20 mouse cellular contexts compared by ENCODE assay signal in the genomic region with DNA sequence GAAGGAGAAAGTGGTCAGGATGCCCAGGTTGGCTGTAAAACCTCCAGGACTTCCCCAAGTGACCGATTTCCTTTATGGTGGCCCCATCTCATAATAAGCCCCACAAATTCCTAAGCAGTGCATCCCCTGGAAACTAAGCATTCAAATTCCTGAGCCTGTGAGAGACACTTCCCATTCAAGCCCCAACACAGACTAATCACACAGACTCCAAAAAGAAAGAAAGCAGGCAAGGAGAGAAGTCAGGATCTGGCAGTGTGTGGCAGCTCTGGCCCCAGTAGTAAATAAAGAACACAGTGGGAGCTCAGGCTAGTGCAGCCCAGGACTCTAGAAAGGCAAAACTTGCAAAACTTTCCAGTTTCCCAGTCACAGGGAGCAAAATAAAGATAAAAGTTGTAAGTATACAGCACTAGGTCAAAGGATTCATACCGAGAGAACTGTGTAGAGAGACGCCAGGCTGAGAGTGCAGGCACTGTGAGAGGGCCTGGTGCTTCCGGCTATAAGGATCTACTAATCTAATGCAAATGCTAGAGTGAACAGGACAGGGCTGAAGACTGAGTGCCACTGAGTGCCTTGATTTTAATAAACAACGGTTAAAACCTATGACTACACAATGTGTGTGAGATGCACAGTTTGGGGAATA. TPM values are rescaled to one million over a fixed set of nuclear protein-coding genes. Genes with fewer than 3 reads are reported as not detected.
A peak's percentile ranks its signal among the peaks of the same experiment; 100 is the strongest.
DNase-seq lines count a peak whose midpoint lies in the region; ATAC-seq and TF ChIP-seq lines count a peak whose summit lies in the region.
"Had no signal": no experiment of that assay in that cellular context is flagged by ENCODE, and none has a peak within 500 bp of the region (broad histone marks: within the 10 kb centered on the region; RNA-seq: fewer than 3 reads in every experiment).

No protein-coding gene starts in this region.

- H3K4me3 ChIP-seq in forebrain, postnatal 0 days (ENCODE audit: low read depth, low read length): no peak overlapping the region
- H3K4me3 ChIP-seq in limb, embryonic 10.5 days: no peak overlapping the region
- no peak overlapping the region for H3K4me3 ChIP-seq in neural tube, embryonic 13.5 days
- no peak overlapping the region for H3K4me3 ChIP-seq in lung, postnatal 0 days (ENCODE audit: low read depth, low read length)
- H3K4me3 ChIP-seq: heart, embryonic 10.5 days; myocyte had no signal

- no peak overlapping the region for H3K9ac ChIP-seq in forebrain, postnatal 0 days
- no peak overlapping the region for H3K9ac ChIP-seq in neural tube, embryonic 13.5 days
- H3K9ac ChIP-seq in lung, postnatal 0 days (replicated peaks; ENCODE audit: low read depth): no peak overlapping the region
- H3K9ac ChIP-seq: lung, embryonic 14.5 days had no signal

- H3K4me2 ChIP-seq in forebrain, postnatal 0 days (ENCODE audit: low read depth): no peak overlapping the region
- H3K4me2 ChIP-seq in neural tube, embryonic 13.5 days: no peak overlapping the region
- H3K4me2 ChIP-seq in lung, postnatal 0 days (replicated peaks; ENCODE audit: low read depth, low read length): no peak overlapping the region
- H3K4me2 ChIP-seq: lung, embryonic 14.5 days had no signal

- H3K9me3 ChIP-seq in forebrain, postnatal 0 days (ENCODE audit: low read length): no peaks in the 10 kb centered on the region
- H3K9me3 ChIP-seq in limb, embryonic 10.5 days (replicated peaks): no peaks in the 10 kb centered on the region
- no peaks in the 10 kb centered on the region for H3K9me3 ChIP-seq in neural tube, embryonic 13.5 days
- no peaks in the 10 kb centered on the region for H3K9me3 ChIP-seq in lung, postnatal 0 days (ENCODE audit: low read length)
- H3K9me3 ChIP-seq: heart, embryonic 10.5 days had no signal

- H3K36me3 ChIP-seq in forebrain, postnatal 0 days (ENCODE audit: insufficient read depth): no peaks in the 10 kb centered on the region
- H3K36me3 ChIP-seq in limb, embryonic 10.5 days: no peaks in the 10 kb centered on the region
- no peaks in the 10 kb centered on the region for H3K36me3 ChIP-seq in neural tube, embryonic 13.5 days
- no peaks in the 10 kb centered on the region for H3K36me3 ChIP-seq in lung, postnatal 0 days (ENCODE audit: insufficient read depth, low read length)
- H3K36me3 ChIP-seq: heart, embryonic 10.5 days had no signal

- 25% methylated on average over 5 of the region's 5 CpGs for WGBS in forebrain, postnatal 0 days
- 82% methylated on average over 5 of the region's 5 CpGs for WGBS in limb, embryonic 10.5 days
- 41% methylated on average over 5 of the region's 5 CpGs for WGBS in neural tube, embryonic 13.5 days
- WGBS in lung, postnatal 0 days: 77% methylated on average over 5 of the region's 5 CpGs

- no peak overlapping the region for H3K27ac ChIP-seq in forebrain, postnatal 0 days (ENCODE audit: low read depth, low read length)
- H3K27ac ChIP-seq in limb, embryonic 10.5 days: 0 out of 2 replicates have a peak overlapping the region, but pooled peaks have one; percentile 30
- H3K27ac ChIP-seq in neural tube, embryonic 13.5 days (replicated peaks): peak overlapping the region; percentile 68
- H3K27ac ChIP-seq in lung, postnatal 0 days (ENCODE audit: low read length): no peak overlapping the region
- H3K27ac ChIP-seq: heart, embryonic 10.5 days had no signal

- H3K27me3 ChIP-seq in forebrain, postnatal 0 days (ENCODE audit: insufficient read depth, low read length): no peaks in the 10 kb centered on the region
- H3K27me3 ChIP-seq in limb, embryonic 10.5 days (ENCODE audit: low read depth, poor library complexity, severe bottlenecking): no peaks in the 10 kb centered on the region
- H3K27me3 ChIP-seq in neural tube, embryonic 13.5 days: no peaks in the 10 kb centered on the region
- no peaks in the 10 kb centered on the region for H3K27me3 ChIP-seq in lung, postnatal 0 days (replicated peaks; ENCODE audit: insufficient read depth, low read length)
- H3K27me3 ChIP-seq: CH12.LX had no signal

- no peak for TF ChIP-seq EP300 in lung, postnatal 0 days (IDR thresholded peaks at IDR 0.05)

- no peaks in the 10 kb centered on the region for H3K4me1 ChIP-seq in forebrain, postnatal 0 days (ENCODE audit: insufficient read depth)
- H3K4me1 ChIP-seq in limb, embryonic 10.5 days: peaks cover 12% of the 10 kb centered on the region
- no peaks in the 10 kb centered on the region; the same call in 1 of the 2 replicates for H3K4me1 ChIP-seq in neural tube, embryonic 13.5 days (replicated peaks)
- H3K4me1 ChIP-seq in lung, postnatal 0 days (ENCODE audit: insufficient read depth, low read depth, low read length): no peaks in the 10 kb centered on the region

- peak; percentile 30 for DNase-seq in embryo, embryonic 10.5 days (ENCODE audit: low spot score)
- no peak for DNase-seq in embryo, embryonic 10 days (ENCODE audit: low spot score)
- DNase-seq in forebrain, postnatal 0 days: no peak
- DNase-seq in limb, embryonic 10.5 days (ENCODE audit: low spot score): no peak
- DNase-seq in lung, postnatal 0 days (ENCODE audit: low spot score): no peak
- DNase-seq in kidney, adult 9 months: no peak
- DNase-seq: adrenal gland, postnatal 36 days; cerebellum, postnatal 25 days; gastrocnemius, postnatal 25 days; kidney, postnatal 10 days; liver; lung, embryonic 14.5 days; retina, postnatal 1 day had no signal

- TF ChIP-seq CTCF in forebrain, postnatal 0 days (IDR thresholded peaks at IDR 0.05; ENCODE audit: low read depth): no peak
- no peak for TF ChIP-seq CTCF in lung, postnatal 0 days (IDR thresholded peaks at IDR 0.05)

- ATAC-seq in forebrain, postnatal 0 days: peak; percentile 40; the same call in 1 of the 2 replicates
- ATAC-seq in neural tube, embryonic 13.5 days (ENCODE audit: low read depth): peak; percentile 75
- ATAC-seq in activated CD4-positive, CD25-positive, alpha-beta regulatory T cell, adult 4 months: no peak
- ATAC-seq in lung, postnatal 0 days: no peak
- ATAC-seq: intestine, postnatal 0 days had no signal

RNA-seq across cellular contexts. Expression of a gene that starts 24.8 kb away (rescaled TPM):
- total RNA-seq in forebrain, postnatal 0 days (2014; rRNA removed): 114 and 135 TPM in 2 replicates
- 40.2 and 69.0 TPM in 2 replicates for polyA plus RNA-seq in forebrain, postnatal 0 days (2015; fragmentation: Nextera tagmentation; extraction: Ambion mirVana)
- 13.5 and 23.4 TPM in 2 replicates for polyA plus RNA-seq in limb, embryonic 10.5 days (2016; fragmentation: Nextera tagmentation; extraction: Ambion mirVana)
- polyA plus RNA-seq in neural tube, embryonic 13.5 days (2015; fragmentation: Nextera tagmentation; extraction: Ambion mirVana): 71.3 and 81.2 TPM in 2 replicates
- polyA plus RNA-seq in activated CD4-positive, CD25-positive, alpha-beta regulatory T cell, adult 4 months (2017; shearing (Covaris generic)): 1 to 10 TPM in 1 of 2 experiments, under 1 TPM in 1; 0.09 to 1.1 TPM
- 52.1 and 63.7 TPM in 2 replicates for polyA plus RNA-seq in lung, postnatal 0 days (2015; fragmentation: Nextera tagmentation; extraction: Ambion mirVana)
- total RNA-seq: megakaryocyte progenitor cell, adult 5-6 weeks had no signal

Comparison
In these comparisons a context has a peak if more than half of its experiments do, and no peak if none do; other contexts are left out.
1. ATAC-seq: peak in forebrain, postnatal 0 days (single experiment) and neural tube, embryonic 13.5 days (single experiment); none in activated CD4-positive, CD25-positive, alpha-beta regulatory T cell, adult 4 months (single experiment) and lung, postnatal 0 days (single experiment).
2. H3K27ac ChIP-seq: peak in limb, embryonic 10.5 days (single experiment) and neural tube, embryonic 13.5 days (single experiment); none in forebrain, postnatal 0 days (single experiment) and lung, postnatal 0 days (single experiment).